Mouse (Mus musculus): Measurements from ENCODE around the gene Rasal3.
A peak's percentile ranks its signal among the peaks of the same experiment; 100 is the strongest.

The Rasal3 gene

DNA sequence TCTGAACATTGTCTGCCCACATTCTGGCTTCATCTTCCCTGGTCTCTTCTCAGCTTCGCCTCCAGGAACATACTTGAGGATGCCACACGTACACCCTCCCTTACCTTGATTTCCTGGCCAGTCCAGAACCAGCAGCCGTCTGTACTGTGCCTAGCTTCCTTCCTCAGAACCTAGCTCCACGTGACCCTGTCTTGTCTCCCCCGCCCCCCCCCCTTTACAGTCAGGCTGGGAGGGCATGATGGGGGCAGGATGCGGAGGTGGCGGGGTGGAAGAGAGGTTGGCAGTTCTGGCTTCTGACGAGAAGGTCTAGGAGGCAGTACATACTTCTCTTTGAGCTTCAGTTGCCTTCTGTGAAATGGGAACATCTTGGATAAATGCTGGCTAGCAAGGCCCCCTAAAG lies at the start of gene Rasal3:
Gene Rasal3, minus strand, starts transcription at position 167 of the 400 bp plus-strand sequence.
- DNase-seq (ENCODE audit: low read depth, low spot score) = no peak

DNA sequence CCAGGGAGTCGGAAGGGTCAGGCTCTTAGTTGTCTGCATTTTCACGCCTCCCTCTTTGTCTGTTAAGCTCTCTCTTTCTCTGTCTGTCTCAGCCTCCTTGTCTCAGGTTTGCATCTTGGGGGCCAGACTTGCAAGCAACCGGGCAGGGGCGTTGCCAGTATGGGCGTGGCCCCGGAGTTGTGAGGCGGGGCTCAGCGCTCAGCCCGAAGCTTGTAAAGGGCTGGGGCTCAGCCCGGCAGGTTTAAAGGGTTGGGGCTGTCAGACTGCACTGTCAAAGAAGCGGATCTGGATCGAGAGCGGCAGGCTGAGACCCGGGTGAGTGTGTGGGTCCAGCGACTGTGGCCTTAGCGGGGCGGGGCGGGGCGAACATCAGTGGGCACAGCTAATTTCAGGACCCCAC lies 49.1 kb upstream of the Rasal3 start, which contains the start of gene Cyp4f39:
Gene Cyp4f39, plus strand, starts transcription at position 242 of the 400 bp plus-strand sequence.
- no peak for DNase-seq (ENCODE audit: low read depth, low spot score)

DNA sequence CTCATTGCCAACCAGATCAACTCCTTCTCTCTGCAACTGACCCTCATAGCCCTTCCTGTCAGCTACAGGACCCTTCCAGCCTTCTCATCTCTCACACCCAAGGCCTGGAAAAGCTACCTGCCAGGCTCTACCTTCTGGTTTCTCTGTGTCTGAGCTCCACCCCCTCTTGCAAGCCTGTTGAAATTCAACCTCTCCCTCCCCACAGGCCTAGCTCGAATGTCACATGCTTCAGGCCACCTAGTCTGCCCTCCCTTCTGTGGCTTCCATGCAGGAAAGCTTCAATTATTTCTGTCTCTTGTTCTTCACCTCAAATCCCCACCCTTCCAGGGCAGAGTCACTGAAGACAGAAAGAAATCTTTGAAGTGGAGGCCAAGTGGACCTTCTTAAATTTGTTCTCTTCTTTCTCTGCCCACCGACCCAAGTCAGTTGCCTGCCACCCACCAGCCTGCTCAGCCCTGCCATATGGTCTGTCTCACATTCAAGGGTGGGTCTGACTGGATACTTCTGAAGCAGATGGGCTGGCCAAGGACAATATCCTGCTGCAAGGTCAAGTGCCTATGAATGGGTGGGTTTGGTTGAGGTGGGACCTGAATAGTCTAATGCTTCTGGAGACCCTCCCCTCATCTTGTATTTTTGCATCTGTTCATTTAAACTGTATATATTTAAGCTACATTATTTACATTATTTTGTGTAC lies 47.6 kb upstream of the Rasal3 start:
- no peak for DNase-seq (ENCODE audit: low read depth, low spot score)

GRCm38 (mm10) chr17:32449042-32449441 lies 45.7 kb upstream of the Rasal3 start:
- DNase-seq (ENCODE audit: low read depth, low spot score) = no peak

DNA sequence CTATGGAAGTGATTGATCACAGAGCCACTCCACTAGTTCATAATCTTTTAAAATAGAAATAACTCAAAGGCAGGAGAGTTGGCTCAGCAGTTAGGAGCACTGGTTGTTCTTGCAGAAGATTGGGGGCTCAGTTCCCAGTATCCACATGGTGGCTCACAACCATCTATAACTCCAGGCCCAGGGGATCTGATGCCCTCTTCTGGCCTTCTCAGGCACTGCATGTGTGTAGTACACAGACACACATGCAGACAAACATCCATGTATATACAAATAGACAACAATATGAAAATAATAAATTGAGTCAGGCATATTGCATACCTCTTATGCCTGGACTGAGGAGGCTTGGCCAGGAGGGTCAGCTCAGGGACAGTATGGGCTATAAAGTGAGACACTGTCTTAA lies 43.8 kb upstream of the Rasal3 start:
- DNase-seq (ENCODE audit: low read depth, low spot score) = no peak

GRCm38 (mm10) chr17:32445016-32445415 lies 41.6 kb upstream of the Rasal3 start:
- DNase-seq (ENCODE audit: low read depth, low spot score) = peak; percentile 62

- DNase-seq (ENCODE audit: low read depth, low spot score) = no peak
These were observed 39.9 kb upstream of the Rasal3 start for GRCm38 (mm10) chr17:32443245-32443644.

DNA sequence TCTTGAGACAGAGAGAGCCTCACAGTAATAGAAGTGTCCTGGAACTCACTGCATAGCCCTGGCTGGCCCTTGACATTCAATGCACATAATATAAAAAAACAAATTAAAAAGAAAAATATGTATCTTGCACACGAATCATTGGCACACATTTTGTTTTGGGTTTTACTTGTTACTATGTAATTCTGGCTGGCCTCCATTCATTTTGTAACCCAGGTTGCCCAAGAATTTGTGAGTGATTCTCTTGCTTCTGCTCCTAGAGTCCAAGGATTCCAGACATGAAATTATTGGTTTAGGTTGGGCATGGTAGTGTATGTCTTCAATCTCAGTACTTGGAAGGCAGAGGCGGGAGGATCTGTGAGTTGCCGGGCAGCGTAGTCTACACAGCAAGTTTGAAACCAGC lies 33.7 kb upstream of the Rasal3 start:
- no peak for DNase-seq (ENCODE audit: low read depth, low spot score)

DNA sequence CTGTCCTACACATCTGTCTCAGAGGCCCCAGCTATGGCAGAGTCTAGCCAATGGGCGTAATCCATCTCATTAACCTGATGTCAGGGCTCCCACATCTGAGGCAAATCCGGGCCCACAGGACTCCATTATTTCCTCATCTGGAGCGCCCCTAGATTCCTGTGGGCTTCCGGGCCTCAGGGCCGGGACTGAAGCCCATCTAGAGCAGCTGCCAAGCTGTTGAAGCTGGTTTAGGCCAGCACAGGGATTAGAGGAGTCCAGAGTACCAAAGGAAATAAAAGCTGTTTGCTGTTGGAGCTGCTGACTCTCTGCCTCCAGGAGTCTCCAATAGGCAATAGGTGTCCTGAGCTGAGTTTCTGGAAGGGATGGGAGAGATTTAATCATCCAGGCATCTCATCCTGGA lies 31.8 kb upstream of the Rasal3 start:
- DNase-seq (ENCODE audit: low read depth, low spot score) = no peak

DNA sequence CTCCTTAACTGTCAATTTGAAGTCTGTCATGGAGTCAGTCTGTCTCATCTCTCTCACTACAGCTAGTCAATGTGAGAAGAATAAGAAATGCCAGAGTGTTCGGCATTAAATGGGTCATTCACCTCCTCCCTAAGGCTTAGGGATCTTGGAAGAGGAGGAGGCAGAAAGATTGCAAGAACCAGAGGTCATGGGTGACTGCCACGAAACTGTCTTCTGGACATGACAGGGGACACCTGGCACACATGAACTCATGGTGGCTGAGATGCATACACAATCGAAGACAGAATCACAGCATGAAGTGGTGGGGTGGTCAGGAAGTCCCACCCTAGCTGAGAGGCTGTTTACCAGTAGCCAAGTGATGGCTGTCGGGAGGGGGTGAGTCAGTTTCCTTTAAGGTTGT lies 30.9 kb upstream of the Rasal3 start:
- DNase-seq (ENCODE audit: low read depth, low spot score) = no peak

GRCm38 (mm10) chr17:32431972-32432371 lies 28.6 kb upstream of the Rasal3 start:
- DNase-seq (ENCODE audit: low read depth, low spot score) = peak; percentile 27

DNA sequence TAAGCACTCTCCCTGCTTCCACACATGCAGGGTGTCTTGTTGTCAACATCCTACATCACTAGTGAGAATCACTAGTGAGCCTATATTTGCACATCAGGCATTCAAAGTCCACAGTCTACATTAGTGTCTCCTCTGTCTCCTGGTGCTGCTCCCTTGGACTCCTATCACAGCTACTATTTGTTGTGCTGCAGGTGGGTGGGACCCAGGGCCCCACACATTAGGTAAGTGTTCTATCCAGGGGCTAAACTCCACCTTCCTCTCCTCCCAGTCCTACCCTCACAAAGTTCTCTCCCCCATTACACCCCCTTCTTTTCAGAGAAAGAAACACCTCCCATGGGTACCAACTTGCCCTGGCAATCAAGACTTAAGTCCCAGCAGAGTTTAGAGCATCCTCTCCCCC lies 23.2 kb upstream of the Rasal3 start:
- no peak for DNase-seq (ENCODE audit: low read depth, low spot score)

- no peak for DNase-seq (ENCODE audit: low read depth, low spot score)
These were observed 20.7 kb upstream of the Rasal3 start, which contains the start of gene Pglyrp2 for GRCm38 (mm10) chr17:32424034-32424433. TSS of gene Pglyrp2 (minus strand) at chr17:32424167.

DNA sequence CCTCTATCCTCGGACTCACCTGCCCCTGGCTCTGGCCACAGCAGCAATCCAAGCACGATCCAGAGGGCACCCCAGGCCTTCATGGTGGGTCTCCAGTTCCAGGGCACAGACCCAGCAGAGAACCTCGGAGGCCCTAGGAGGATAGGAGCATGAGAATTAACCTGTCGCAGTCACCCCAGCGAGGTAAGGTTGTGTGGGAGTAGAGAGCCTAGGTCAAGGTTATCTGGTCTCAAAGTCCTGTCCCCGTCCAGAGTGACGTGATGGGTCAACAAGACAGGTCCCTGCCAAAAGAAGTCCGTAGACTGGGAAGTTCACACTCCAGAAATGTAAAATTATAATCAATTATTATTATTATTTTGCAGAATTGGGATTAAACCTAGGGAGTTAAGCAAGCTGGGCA lies 17.4 kb upstream of the Rasal3 start:
- no peak for DNase-seq (ENCODE audit: low read depth, low spot score)

- DNase-seq (ENCODE audit: low read depth, low spot score) = no peak
These were observed 16.6 kb upstream of the Rasal3 start for GRCm38 (mm10) chr17:32419989-32420388.

DNA sequence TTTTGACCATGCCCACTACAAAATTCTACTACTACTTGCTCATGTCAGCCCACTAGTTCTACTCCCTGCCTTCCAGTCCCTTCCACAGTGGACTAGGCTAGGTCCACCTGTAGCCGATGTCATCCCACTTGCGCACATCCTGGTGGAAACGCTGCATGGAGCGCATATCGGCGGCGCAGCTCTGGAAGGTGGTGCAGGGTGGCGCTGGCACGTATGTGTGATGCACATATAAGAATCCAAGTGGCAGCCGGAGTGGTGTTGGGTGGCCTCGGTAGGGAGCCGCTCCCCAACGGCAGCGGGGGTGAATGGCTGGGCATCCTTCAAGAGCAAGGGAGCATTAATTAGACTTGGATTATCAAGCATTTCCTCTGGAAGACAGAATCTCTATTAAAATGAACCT lies 13.4 kb upstream of the Rasal3 start:
- DNase-seq (ENCODE audit: low read depth, low spot score) = no peak

DNA sequence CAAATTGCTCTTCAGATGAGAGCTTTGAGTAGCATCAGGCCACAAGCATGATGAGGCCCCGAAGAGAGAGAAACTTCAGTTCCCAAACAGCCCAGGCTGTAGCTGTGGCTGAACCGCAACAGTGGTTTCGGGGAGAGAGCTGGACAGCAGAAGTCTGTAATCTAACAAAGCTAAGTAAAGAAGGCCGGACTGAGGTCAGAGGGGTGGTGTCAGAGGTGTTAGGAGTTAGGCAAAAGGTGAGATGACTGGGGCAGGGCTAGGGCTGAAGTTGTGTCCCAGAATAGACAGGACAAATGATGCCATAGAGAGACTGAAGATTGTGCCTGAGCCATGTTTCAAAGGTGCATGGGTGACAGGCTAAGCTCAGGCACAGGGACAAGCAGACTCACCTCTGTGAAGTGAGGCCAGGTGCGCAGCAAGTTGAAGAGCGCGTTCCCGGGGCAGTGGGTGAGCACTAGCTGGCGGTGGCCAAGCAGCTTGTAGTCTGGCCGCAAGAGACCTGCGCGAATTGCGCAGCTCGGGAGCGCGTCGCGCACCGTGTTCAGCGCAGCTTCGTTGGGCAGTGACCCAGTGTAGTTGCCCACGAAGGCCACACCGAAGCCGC lies 12.1 kb upstream of the Rasal3 start:
- no peak for DNase-seq (ENCODE audit: low read depth, low spot score)

- no peak for DNase-seq (ENCODE audit: low read depth, low spot score)
These were observed 8.5 kb upstream of the Rasal3 start for GRCm38 (mm10) chr17:32411898-32412297.

DNA sequence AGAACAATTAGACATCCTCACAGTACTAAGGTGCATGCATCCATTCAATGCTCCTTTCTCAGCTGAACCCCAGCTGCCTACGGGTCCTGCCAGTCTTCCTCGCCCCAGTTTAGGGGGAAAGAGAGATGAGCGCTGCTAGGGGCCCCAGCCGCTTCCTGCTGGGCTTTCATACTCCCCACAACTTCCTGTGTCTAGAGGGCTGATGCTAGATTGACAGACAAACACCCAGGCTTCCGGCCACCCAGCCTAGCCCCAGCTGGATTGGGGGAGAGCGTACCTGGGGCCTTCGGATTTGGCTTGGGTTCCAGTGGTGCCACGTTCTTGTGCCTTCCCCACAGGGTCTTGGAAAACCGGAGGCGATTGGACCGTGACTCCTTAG lies 615 bp downstream of the Rasal3 start:
- DNase-seq (ENCODE audit: low read depth, low spot score) = no peak

DNA sequence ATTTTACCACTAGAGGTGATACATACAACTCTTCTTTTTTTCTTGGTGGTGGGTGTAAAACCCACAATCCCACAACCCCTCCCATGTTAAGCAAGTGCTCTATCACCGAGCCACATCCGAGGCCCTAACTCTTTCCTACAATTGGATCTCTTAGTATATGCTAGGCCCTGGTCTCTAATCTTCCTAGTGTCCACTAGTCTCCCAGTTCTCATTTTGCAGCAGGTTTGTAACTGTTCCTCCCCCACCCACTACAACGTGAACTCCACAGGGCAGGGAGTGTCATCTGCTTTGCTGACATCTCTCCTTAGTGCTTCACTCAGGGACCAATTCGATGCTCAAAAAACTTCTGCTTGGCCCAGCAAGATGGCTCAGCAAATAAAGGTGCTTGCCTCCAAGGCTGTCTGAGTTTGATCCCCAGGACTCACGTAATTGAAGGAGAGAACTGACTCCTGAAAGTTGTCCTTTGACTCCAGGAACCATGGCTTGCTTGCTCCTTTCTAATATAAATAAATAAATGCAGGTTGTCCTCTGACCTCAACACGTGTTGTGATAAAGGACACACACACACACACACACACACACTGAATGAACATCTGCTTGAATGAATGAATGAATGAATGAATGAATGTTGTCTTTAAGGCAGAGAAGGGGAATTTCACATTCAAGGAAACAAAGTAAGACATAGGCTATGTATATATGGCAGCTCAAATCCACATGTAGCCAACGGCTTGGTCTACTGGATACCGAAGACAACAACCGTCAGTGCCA lies 1.2 kb downstream of the Rasal3 start:
- no peak for DNase-seq (ENCODE audit: low read depth, low spot score)

DNA sequence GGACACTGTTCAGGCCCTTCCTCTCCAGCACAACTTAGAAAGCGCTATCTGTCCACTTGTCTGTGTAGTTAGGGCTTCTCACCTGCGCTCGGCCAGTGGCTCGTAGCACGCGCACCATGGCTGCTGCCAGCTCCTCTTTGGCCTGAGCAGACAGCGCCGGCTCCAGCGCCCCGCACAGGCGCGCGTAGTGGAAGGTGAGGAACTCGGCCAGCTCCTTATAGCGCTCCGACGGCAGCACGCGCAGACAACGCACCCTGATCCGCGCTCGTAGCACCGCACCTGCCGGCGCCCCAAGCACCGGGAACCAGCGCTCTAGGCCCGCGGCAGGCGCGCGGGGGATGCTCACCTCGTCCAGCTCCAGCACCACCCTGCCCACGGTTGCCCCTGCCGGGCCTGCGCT lies 7.1 kb downstream of the Rasal3 start:
- no peak for DNase-seq (ENCODE audit: low read depth, low spot score)

DNA sequence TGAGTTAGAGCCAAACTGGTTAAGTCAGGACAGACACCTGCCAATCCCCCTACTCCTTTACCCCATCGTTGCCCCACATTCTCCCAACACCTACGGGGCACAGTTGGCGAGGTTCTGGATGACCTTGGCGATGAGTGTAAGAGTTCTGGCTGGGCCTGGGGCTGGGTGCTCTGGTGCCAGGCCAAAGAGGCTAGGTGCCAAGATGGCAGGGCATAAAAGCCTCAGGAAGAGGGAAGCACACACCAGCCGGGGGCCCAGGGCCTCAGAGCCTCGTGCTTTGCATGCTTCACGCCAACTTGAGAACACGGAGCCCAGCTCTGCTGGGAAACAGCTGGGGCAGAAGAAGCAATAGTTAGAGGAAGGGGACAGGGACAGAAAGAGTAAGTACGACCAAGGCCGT lies 9.4 kb downstream of the Rasal3 start:
- DNase-seq (ENCODE audit: low read depth, low spot score) = no peak

Data from skeletal muscle tissue, adult 2 months (tissue).